ENCODE assay signal across 7 mouse cellular contexts in genomic region chr1:191184841-191185251, GRCm38 (mm10). TPM values are rescaled to one million over a fixed set of nuclear protein-coding genes. Genes with fewer than 3 reads are reported as not detected.
DNase-seq lines count a peak whose midpoint lies in the region; ATAC-seq and TF ChIP-seq lines count a peak whose summit lies in the region.

No protein-coding gene starts in this region.

- H3K4me2 ChIP-seq in heart, embryonic 12.5 days = peak overlapping the region; percentile 90
- H3K4me2 ChIP-seq in kidney, embryonic 14.5 days (replicated peaks; ENCODE audit: low read depth, low read length) = peak overlapping the region; percentile 96
- peak overlapping the region; percentile 76 for H3K4me2 ChIP-seq in stomach, embryonic 16.5 days (ENCODE audit: low read depth, low read length)

- no peak for TF ChIP-seq CTCF in MEL (IDR thresholded peaks at IDR 0.05 in 2 of 3, conservative IDR thresholded peaks at IDR 0.05 in 1 of 3; ENCODE audit: control insufficient read depth in 1 of 3, insufficient read depth in 1 of 3, low read depth in 2 of 3, low read length in 3 of 3, poor library complexity in 1 of 3, severe bottlenecking in 1 of 3)

- peak; percentile 25 for DNase-seq in MEL (ENCODE audit: low read depth, low spot score)
- DNase-seq in embryo, embryonic 11 days = peak; percentile 49
- DNase-seq in lung, postnatal 14 days = peak; percentile 52
- DNase-seq in frontal cortex, postnatal 25 days (ENCODE audit: low spot score in 2 of 2) = no peak

- ATAC-seq in heart, embryonic 12.5 days (ENCODE audit: insufficient number of reproducible peaks, low FRiP score) = no peak
- ATAC-seq in kidney, embryonic 14.5 days (ENCODE audit: low FRiP score, low TSS enrichment) = no peak
- ATAC-seq in stomach, embryonic 16.5 days (ENCODE audit: insufficient read depth, low FRiP score) = 0 out of 2 replicates have a peak, but pooled peaks have one; percentile 15

- peak overlapping the region; percentile 19 to 55; a peak in 3 of 4 replicates for H3K4me3 ChIP-seq in MEL (ENCODE audit: control insufficient read depth in 1 of 2, insufficient read depth in 1 of 2, low read depth in 2 of 2, low read length in 2 of 2)
- H3K4me3 ChIP-seq in heart, embryonic 12.5 days = peak overlapping the region; percentile 75
- peak overlapping the region; percentile 60 for H3K4me3 ChIP-seq in kidney, embryonic 14.5 days (ENCODE audit: low read length)
- peak overlapping the region; percentile 47 for H3K4me3 ChIP-seq in stomach, embryonic 16.5 days (replicated peaks; ENCODE audit: low read length)

- H3K36me3 ChIP-seq in MEL (ENCODE audit: control insufficient read depth in 1 of 2, insufficient read depth in 2 of 2, low read length in 2 of 2) = no peaks in the 10 kb centered on the region; a peak in 1 of 4 replicates
- no peaks in the 10 kb centered on the region for H3K36me3 ChIP-seq in heart, embryonic 12.5 days
- no peaks in the 10 kb centered on the region for H3K36me3 ChIP-seq in kidney, embryonic 14.5 days (ENCODE audit: control insufficient read depth, insufficient read depth, low read length)
- no peaks in the 10 kb centered on the region for H3K36me3 ChIP-seq in stomach, embryonic 16.5 days (ENCODE audit: control insufficient read depth, insufficient read depth, low read length)

- no peak for TF ChIP-seq RAD21 in MEL (IDR thresholded peaks at IDR 0.05; ENCODE audit: low read depth, low read length)

- peaks cover 0 to 6% of the 10 kb centered on the region in 2 experiments; a peak in 1 of 4 replicates for H3K4me1 ChIP-seq in MEL (ENCODE audit: control insufficient read depth in 1 of 2, insufficient read depth in 2 of 2, low read length in 2 of 2)
- H3K4me1 ChIP-seq in heart, embryonic 12.5 days (replicated peaks) = peaks cover 50% of the 10 kb centered on the region
- H3K4me1 ChIP-seq in kidney, embryonic 14.5 days (ENCODE audit: control insufficient read depth, insufficient read depth, low read length) = peaks cover 33% of the 10 kb centered on the region
- peaks cover 26% of the 10 kb centered on the region for H3K4me1 ChIP-seq in stomach, embryonic 16.5 days (ENCODE audit: control insufficient read depth, insufficient read depth, low read length)

- 2% methylated on average over 22 of the region's 22 CpGs for WGBS in heart, embryonic 12.5 days
- WGBS in kidney, embryonic 14.5 days = under 1% methylated on average over 22 of the region's 22 CpGs
- 1% methylated on average over 22 of the region's 22 CpGs for WGBS in stomach, embryonic 16.5 days

- peaks cover 14 to 23% of the 10 kb centered on the region in 2 experiments for H3K27me3 ChIP-seq in MEL (ENCODE audit: control insufficient read depth in 1 of 2, insufficient read depth in 2 of 2, low read length in 2 of 2)
- H3K27me3 ChIP-seq in heart, embryonic 12.5 days (replicated peaks) = peaks cover 10% of the 10 kb centered on the region
- peaks cover 48% of the 10 kb centered on the region for H3K27me3 ChIP-seq in kidney, embryonic 14.5 days (ENCODE audit: control insufficient read depth, insufficient read depth, low read length)
- peaks cover 24% of the 10 kb centered on the region; the same call in 1 of the 2 replicates for H3K27me3 ChIP-seq in stomach, embryonic 16.5 days (ENCODE audit: control insufficient read depth, insufficient read depth, low read length)

- no peak overlapping the region for H3K27ac ChIP-seq in MEL (ENCODE audit: control insufficient read depth, low read depth, low read length)
- H3K27ac ChIP-seq in heart, embryonic 12.5 days (ENCODE audit: poor library complexity, severe bottlenecking) = no peak overlapping the region
- no peak overlapping the region for H3K27ac ChIP-seq in kidney, embryonic 14.5 days (ENCODE audit: low read depth, low read length)
- no peak overlapping the region for H3K27ac ChIP-seq in stomach, embryonic 16.5 days (ENCODE audit: low read length)

- no peaks in the 10 kb centered on the region for H3K9me3 ChIP-seq in MEL (replicated peaks; ENCODE audit: insufficient read depth, low read length)
- no peaks in the 10 kb centered on the region for H3K9me3 ChIP-seq in heart, embryonic 12.5 days (replicated peaks)
- H3K9me3 ChIP-seq in kidney, embryonic 14.5 days (ENCODE audit: control insufficient read depth, low read length) = no peaks in the 10 kb centered on the region
- H3K9me3 ChIP-seq in stomach, embryonic 16.5 days (replicated peaks; ENCODE audit: control insufficient read depth, low read length) = no peaks in the 10 kb centered on the region

- H3K9ac ChIP-seq in MEL (ENCODE audit: control insufficient read depth, low read depth, low read length, poor library complexity, severe bottlenecking) = peak overlapping the region; percentile 15; the same call in 1 of the 2 replicates
- peak overlapping the region; percentile 76 for H3K9ac ChIP-seq in heart, embryonic 12.5 days
- no peak overlapping the region for H3K9ac ChIP-seq in kidney, embryonic 14.5 days (ENCODE audit: low read depth, low read length)
- H3K9ac ChIP-seq in stomach, embryonic 16.5 days (ENCODE audit: low read length) = peak overlapping the region; percentile 41

- no peak for TF ChIP-seq POLR2A in MEL (IDR thresholded peaks at IDR 0.05; ENCODE audit: control insufficient read depth in 1 of 2, insufficient read depth in 1 of 2, low read depth in 1 of 2, low read length in 2 of 2, poor library complexity in 1 of 2)

- no peak for TF ChIP-seq EP300 in MEL (IDR thresholded peaks at IDR 0.05; ENCODE audit: low read depth in 1 of 2, low read length in 2 of 2)

- no peaks in the 10 kb centered on the region for H3K79me2 ChIP-seq in MEL (ENCODE audit: control insufficient read depth, insufficient read depth, low read length, poor library complexity)

TF ChIP-seq in MEL, 35 proteins besides CTCF, POLR2A, EP300 and RAD21:
- no peak for TF ChIP-seq HCFC1 (IDR thresholded peaks at IDR 0.05; ENCODE audit: low read depth, low read length)
- no peak for TF ChIP-seq CHD1 (IDR thresholded peaks at IDR 0.05; ENCODE audit: low read depth, low read length)
- TF ChIP-seq MYC (IDR thresholded peaks at IDR 0.05; ENCODE audit: low read depth, low read length) = no peak
- no peak for TF ChIP-seq ELF1 (IDR thresholded peaks at IDR 0.05; ENCODE audit: low read depth, low read length)
- TF ChIP-seq USF1 (IDR thresholded peaks at IDR 0.05; ENCODE audit: low read depth, low read length) = no peak
- no peak for TF ChIP-seq TAL1 (IDR thresholded peaks at IDR 0.05; ENCODE audit: low read length)
- TF ChIP-seq SMC3 (IDR thresholded peaks at IDR 0.05; ENCODE audit: low read depth, low read length) = no peak
- TF ChIP-seq USF2 (IDR thresholded peaks at IDR 0.05; ENCODE audit: borderline replicate concordance in 1 of 2, insufficient read depth in 1 of 2, low read depth in 1 of 2, low read length in 2 of 2) = no peak
- no peak for TF ChIP-seq ETS1 (IDR thresholded peaks at IDR 0.05; ENCODE audit: low read depth, low read length)
- no peak for TF ChIP-seq MEF2A (IDR thresholded peaks at IDR 0.05; ENCODE audit: extremely low read depth, insufficient replicate concordance, low read depth, low read length, poor library complexity, severe bottlenecking)
- TF ChIP-seq CHD2 (IDR thresholded peaks at IDR 0.05; ENCODE audit: low read length) = no peak
- no peak for TF ChIP-seq ZKSCAN1 (IDR thresholded peaks at IDR 0.05; ENCODE audit: low read depth, low read length)
- no peak for TF ChIP-seq MAZ (IDR thresholded peaks at IDR 0.05; ENCODE audit: low read depth, low read length)
- TF ChIP-seq KAT2A (conservative IDR thresholded peaks at IDR 0.05; ENCODE audit: low read depth, low read length) = no peak
- no peak for TF ChIP-seq ZNF384 (IDR thresholded peaks at IDR 0.05; ENCODE audit: low read depth, low read length)
- TF ChIP-seq ZMIZ1 (IDR thresholded peaks at IDR 0.05; ENCODE audit: low read depth, low read length) = no peak
- TF ChIP-seq GABPA (IDR thresholded peaks at IDR 0.05; ENCODE audit: low read depth, low read length) = no peak
- TF ChIP-seq RCOR1 (IDR thresholded peaks at IDR 0.05; ENCODE audit: low read depth, low read length) = no peak
TF ChIP-seq in MEL: peak in this region for 0.

RNA-seq across cellular contexts. Expression of gene Fam71a, which starts 20.2 kb away (rescaled TPM):
- total RNA-seq in MEL (2012; rRNA removed) = not detected in 2 replicates
- polyA plus RNA-seq in MEL (2012; ENCODE audit: insufficient read depth in 1 of 2, insufficient read length in 2 of 2, low read depth in 1 of 2, low replicate concordance in 2 of 2, missing spikeins in 1 of 2) = not detected
- not detected in 2 replicates for polyA plus RNA-seq in heart, embryonic 12.5 days (2016; fragmentation: Nextera tagmentation; extraction: Ambion mirVana)
- polyA plus RNA-seq in kidney, embryonic 14.5 days (2014; fragmentation: Nextera tagmentation; extraction: Ambion mirVana) = not detected in 2 replicates
- not detected in 2 replicates for polyA plus RNA-seq in stomach, embryonic 16.5 days (2015; fragmentation: Nextera tagmentation; extraction: Ambion mirVana)

RNA-seq across cellular contexts. Expression of gene Atf3, which starts 33.0 kb away (rescaled TPM):
- 0.46 and 2.5 TPM in 2 replicates for total RNA-seq in MEL (2012; rRNA removed)
- 1 to 10 TPM in 1 of 2 experiments, not detected in 1; 1.4 TPM for polyA plus RNA-seq in MEL (2012; ENCODE audit: insufficient read depth in 1 of 2, insufficient read length in 2 of 2, low read depth in 1 of 2, low replicate concordance in 2 of 2, missing spikeins in 1 of 2)
- 17.0 and 17.6 TPM in 2 replicates for polyA plus RNA-seq in heart, embryonic 12.5 days (2016; fragmentation: Nextera tagmentation; extraction: Ambion mirVana)
- polyA plus RNA-seq in kidney, embryonic 14.5 days (2014; fragmentation: Nextera tagmentation; extraction: Ambion mirVana) = 2.1 and 2.3 TPM in 2 replicates
- polyA plus RNA-seq in stomach, embryonic 16.5 days (2015; fragmentation: Nextera tagmentation; extraction: Ambion mirVana) = 4.7 and 5.9 TPM in 2 replicates

Comparison
In these comparisons a context has a peak if more than half of its experiments do, and no peak if none do; other contexts are left out.
1. DNase-seq: peak in MEL (single experiment), embryo, embryonic 11 days (single experiment) and lung, postnatal 14 days (single experiment); none in frontal cortex, postnatal 25 days (0 of 2).
2. Peak in every context shown above with its lines, with median percentiles within 50 percentile points of each other: H3K4me3 ChIP-seq and H3K4me2 ChIP-seq.